Mouse (Mus musculus) stomach, embryonic 14.5 days (tissue): ENCODE results near the gene Irak3. TPM values are rescaled to one million over a fixed set of nuclear protein-coding genes. Genes with fewer than 3 reads are reported as not detected.
"Not testable (repeated sequence)": the region's sequence is repeated elsewhere in the genome, so short reads cannot be mapped to it uniquely, and the experiment has no call there.

Source experiments
- ATAC-seq: fragments of 200-750 bp; cut with Nextera tagmentation; 2 replicates; pipeline ENCODE4 v1.8.0; 2017; ENCODE audit warnings: low read depth, moderate TSS enrichment; ENCODE audit not compliant: insufficient number of reproducible peaks, insufficient read depth, low FRiP score
- H3K27ac ChIP-seq: fragments of 300-500 bp; sonication (generic); 2 replicates; pipeline ENCODE4 v1.5.1; 2014; ENCODE audit warnings: mild to moderate bottlenecking, low read length, moderate library complexity, mixed read lengths
- H3K27me3 ChIP-seq: fragments of 300-500 bp; sonication (generic); 2 replicates; pipeline ENCODE4 v1.6.1; 2014; ENCODE audit warnings: low read length, control low read depth, mixed read lengths; ENCODE audit not compliant: control insufficient read depth, insufficient read depth
- H3K36me3 ChIP-seq: fragments of 300-500 bp; sonication (generic); 2 replicates; pipeline ENCODE4 v1.6.1; 2014; ENCODE audit warnings: mild to moderate bottlenecking, control low read depth, low read length, moderate library complexity, mixed read lengths; ENCODE audit not compliant: control insufficient read depth, insufficient read depth
- H3K4me1 ChIP-seq: fragments of 300-500 bp; sonication (generic); 2 replicates; pipeline ENCODE4 v1.6.1; 2014; ENCODE audit warnings: low read length, control low read depth, mixed read lengths; ENCODE audit not compliant: control insufficient read depth, insufficient read depth
- H3K4me2 ChIP-seq: fragments of 300-500 bp; sonication (generic); replicated peaks from 2 replicates; pipeline ENCODE4 v1.6.1; 2014; ENCODE audit warnings: low read depth, low read length, control low read depth
- H3K4me3 ChIP-seq: fragments of 300-500 bp; sonication (generic); 2 replicates; pipeline ENCODE4 v1.5.1; 2014; ENCODE audit warnings: low read depth, low read length, control low read depth
- H3K9ac ChIP-seq: fragments of 300-500 bp; sonication (generic); replicated peaks from 2 replicates; pipeline ENCODE4 v1.6.1; 2014; ENCODE audit warnings: low read depth, mild to moderate bottlenecking, control low read depth, low read length, moderate library complexity, mixed read lengths
- H3K9me3 ChIP-seq: fragments of 300-500 bp; sonication (generic); 2 replicates; pipeline ENCODE4 v1.6.1; 2016; ENCODE audit warnings: low read depth, low read length, control low read depth; ENCODE audit not compliant: control insufficient read depth
- WGBS: fragments of 180-500 bp; shearing (Covaris S2); extraction: QIAGEN DNeasy Blood & Tissue Kit; methylation state at CpG from one replicate; pipeline ENCODE4 v1.1.7; 2014; 5-methylcytosine and 5-hydroxymethylcytosine counted together
- polyA plus RNA-seq: library from polyadenylated mRNA; unstranded; fragments of >200 nt; fragmentation: Nextera tagmentation; extraction: Ambion mirVana; gene quantifications from 2 replicates; pipeline ENCODE4 v1.2.1, GENCODE M21; 2014

Gene Irak3
- polyA plus RNA-seq, 1 experiment from 2014 or later: 0.75 TPM

GRCm38 (mm10) chr10:120128601-120129277 lies 73.2 kb downstream of the Irak3 start:
- WGBS: 36% methylated on average over 13 of the region's 13 CpGs
- H3K36me3 ChIP-seq: no peaks in the 10 kb centered on the region
- H3K4me2 ChIP-seq: no peak overlapping the region
- no peak overlapping the region for H3K4me3 ChIP-seq
- H3K9me3 ChIP-seq: no peaks in the 10 kb centered on the region
- no peak overlapping the region for H3K9ac ChIP-seq
- no peaks in the 10 kb centered on the region for H3K4me1 ChIP-seq
- H3K27ac ChIP-seq: no peak overlapping the region
- H3K27me3 ChIP-seq: no peaks in the 10 kb centered on the region
- no peak for ATAC-seq

GRCm38 (mm10) chr10:120125465-120125857 lies 76.5 kb downstream of the Irak3 start:
- ATAC-seq: no peak
- H3K36me3 ChIP-seq: no peaks in the 10 kb centered on the region
- H3K4me2 ChIP-seq: no peak overlapping the region
- no peak overlapping the region for H3K27ac ChIP-seq
- WGBS: 75% methylated on average over 10 of the region's 10 CpGs
- no peaks in the 10 kb centered on the region for H3K27me3 ChIP-seq
- no peak overlapping the region for H3K9ac ChIP-seq
- no peaks in the 10 kb centered on the region for H3K9me3 ChIP-seq
- no peak overlapping the region for H3K4me3 ChIP-seq
- H3K4me1 ChIP-seq: no peaks in the 10 kb centered on the region

- Histone ChIP-seq H3K9me3 (no peaks in the 10 kb centered on the region), H3K36me3 (no peaks in the 10 kb centered on the region), H3K9ac (no peak overlapping the region), H3K4me2 (no peak overlapping the region), H3K27me3 (no peaks in the 10 kb centered on the region), H3K4me3 (no peak overlapping the region), H3K4me1 (no peaks in the 10 kb centered on the region), H3K27ac (no peak overlapping the region)
- ATAC-seq: 0 out of 2 replicates have a peak, but pooled peaks have one; percentile 53
- WGBS: 52% methylated on average over 7 of the region's 7 CpGs
These were observed 77.0 kb downstream of the Irak3 start for GRCm38 (mm10) chr10:120124801-120125464.

- Histone ChIP-seq H3K9me3 (no peaks in the 10 kb centered on the region), H3K4me3 (no peak overlapping the region), H3K9ac (no peak overlapping the region), H3K27me3 (no peaks in the 10 kb centered on the region), H3K27ac (no peak overlapping the region), H3K4me1 (no peaks in the 10 kb centered on the region), H3K36me3 (no peaks in the 10 kb centered on the region), H3K4me2 (no peak overlapping the region)
- WGBS: 88% methylated on average over 3 of the region's 3 CpGs
- no peak for ATAC-seq
These were observed 78.2 kb downstream of the Irak3 start for GRCm38 (mm10) chr10:120123721-120124120.

GRCm38 (mm10) chr10:120115249-120115648 lies 86.7 kb downstream of the Irak3 start:
- H3K27me3 ChIP-seq: no peaks in the 10 kb centered on the region
- H3K9me3 ChIP-seq: no peaks in the 10 kb centered on the region
- 97% methylated on average over 1 of the region's 1 CpGs for WGBS
- H3K4me2 ChIP-seq: no peak overlapping the region
- H3K4me3 ChIP-seq: no peak overlapping the region
- no peaks in the 10 kb centered on the region for H3K36me3 ChIP-seq
- no peak overlapping the region for H3K27ac ChIP-seq
- no peak for ATAC-seq
- H3K4me1 ChIP-seq: no peaks in the 10 kb centered on the region
- no peak overlapping the region for H3K9ac ChIP-seq

- no peak for ATAC-seq
- Histone ChIP-seq H3K27me3 (no peaks in the 10 kb centered on the region), H3K4me1 (no peaks in the 10 kb centered on the region), H3K4me2 (no peak overlapping the region), H3K27ac (no peak overlapping the region), H3K9ac (no peak overlapping the region), H3K9me3 (no peaks in the 10 kb centered on the region), H3K36me3 (no peaks in the 10 kb centered on the region), H3K4me3 (no peak overlapping the region)
- WGBS: 48% methylated on average over 7 of the region's 7 CpGs
These were observed 87.4 kb downstream of the Irak3 start for GRCm38 (mm10) chr10:120114493-120114892.

- WGBS: 79% methylated on average over 6 of the region's 6 CpGs
- H3K4me3 ChIP-seq: no peak overlapping the region
- no peak for ATAC-seq
- no peak overlapping the region for H3K9ac ChIP-seq
- H3K4me2 ChIP-seq: no peak overlapping the region
- no peaks in the 10 kb centered on the region for H3K4me1 ChIP-seq
- H3K27me3 ChIP-seq: no peaks in the 10 kb centered on the region
- H3K9me3 ChIP-seq: no peaks in the 10 kb centered on the region
- H3K27ac ChIP-seq: no peak overlapping the region
- no peaks in the 10 kb centered on the region for H3K36me3 ChIP-seq
These were observed 88.0 kb downstream of the Irak3 start for GRCm38 (mm10) chr10:120113980-120114379.

- 67% methylated on average over 9 of the region's 9 CpGs for WGBS
- H3K36me3 ChIP-seq, ATAC-seq, H3K9me3 ChIP-seq, H3K27ac ChIP-seq, H3K4me1 ChIP-seq, H3K27me3 ChIP-seq, H3K9ac ChIP-seq: not testable (repeated sequence)
- H3K4me2 ChIP-seq: peak overlapping the region; percentile 64
- peak overlapping the region; percentile 62 for H3K4me3 ChIP-seq
These were observed 88.4 kb downstream of the Irak3 start for GRCm38 (mm10) chr10:120113482-120113881.
